Mouse (Mus musculus) heart, embryonic 16.5 days (tissue): ENCODE data around the gene Asf1b. TPM values are rescaled to one million over a fixed set of nuclear protein-coding genes. Genes with fewer than 3 reads are reported as not detected.

ENCODE experiments used
- ATAC-seq: fragments of 200-750 bp; cut with Nextera tagmentation; replicated peaks from 2 replicates; pipeline ENCODE4 v1.8.0; 2017; ENCODE audit warnings: moderate number of reproducible peaks; ENCODE audit not compliant: insufficient read depth, low FRiP score; ENCODE audit errors: extremely low read depth
- H3K27ac ChIP-seq: fragments of 300-500 bp; sonication (generic); 2 replicates; pipeline ENCODE4 v1.5.1; 2014; ENCODE audit warnings: mild to moderate bottlenecking, low read length, control low read depth, moderate library complexity
- H3K27me3 ChIP-seq: fragments of 300-500 bp; sonication (generic); 2 replicates; pipeline ENCODE4 v1.6.1; 2014; ENCODE audit warnings: low read length, mixed read lengths; ENCODE audit not compliant: control insufficient read depth, insufficient read depth
- H3K36me3 ChIP-seq: fragments of 300-500 bp; sonication (generic); 2 replicates; pipeline ENCODE4 v1.6.1; 2014; ENCODE audit not compliant: control insufficient read depth, insufficient read depth
- H3K4me1 ChIP-seq: fragments of 300-500 bp; sonication (generic); 2 replicates; pipeline ENCODE4 v1.6.1; 2014; ENCODE audit warnings: low read length, mixed read lengths; ENCODE audit not compliant: control insufficient read depth, insufficient read depth
- H3K4me2 ChIP-seq: fragments of 300-500 bp; sonication (generic); 2 replicates; pipeline ENCODE4 v1.6.1; 2014; ENCODE audit warnings: low read depth, mild to moderate bottlenecking, control low read depth, low read length
- H3K4me3 ChIP-seq: fragments of 300-500 bp; sonication (generic); 2 replicates; pipeline ENCODE4 v1.5.1; 2014; ENCODE audit warnings: mild to moderate bottlenecking, control low read depth, low read length
- H3K9ac ChIP-seq: fragments of 300-500 bp; sonication (generic); 2 replicates; pipeline ENCODE4 v1.6.1; 2014; ENCODE audit warnings: low read length, control low read depth
- H3K9me3 ChIP-seq: fragments of 300-500 bp; sonication (generic); replicated peaks from 2 replicates; pipeline ENCODE4 v1.6.1; 2016; ENCODE audit warnings: low read length; ENCODE audit not compliant: control insufficient read depth
- WGBS: fragments of 180-500 bp; shearing (Covaris S2); extraction: QIAGEN DNeasy Blood & Tissue Kit; methylation state at CpG from one replicate; pipeline ENCODE4 v1.1.7; 2014; 5-methylcytosine and 5-hydroxymethylcytosine counted together
- polyA plus RNA-seq: library from polyadenylated mRNA; unstranded; fragments of >200 nt; fragmentation: Nextera tagmentation; extraction: Ambion mirVana; gene quantifications from 2 replicates; pipeline ENCODE4 v1.2.1, GENCODE M21; 2015

The Asf1b gene
- polyA plus RNA-seq: 65.2 and 69.1 TPM in 2 replicates

DNA sequence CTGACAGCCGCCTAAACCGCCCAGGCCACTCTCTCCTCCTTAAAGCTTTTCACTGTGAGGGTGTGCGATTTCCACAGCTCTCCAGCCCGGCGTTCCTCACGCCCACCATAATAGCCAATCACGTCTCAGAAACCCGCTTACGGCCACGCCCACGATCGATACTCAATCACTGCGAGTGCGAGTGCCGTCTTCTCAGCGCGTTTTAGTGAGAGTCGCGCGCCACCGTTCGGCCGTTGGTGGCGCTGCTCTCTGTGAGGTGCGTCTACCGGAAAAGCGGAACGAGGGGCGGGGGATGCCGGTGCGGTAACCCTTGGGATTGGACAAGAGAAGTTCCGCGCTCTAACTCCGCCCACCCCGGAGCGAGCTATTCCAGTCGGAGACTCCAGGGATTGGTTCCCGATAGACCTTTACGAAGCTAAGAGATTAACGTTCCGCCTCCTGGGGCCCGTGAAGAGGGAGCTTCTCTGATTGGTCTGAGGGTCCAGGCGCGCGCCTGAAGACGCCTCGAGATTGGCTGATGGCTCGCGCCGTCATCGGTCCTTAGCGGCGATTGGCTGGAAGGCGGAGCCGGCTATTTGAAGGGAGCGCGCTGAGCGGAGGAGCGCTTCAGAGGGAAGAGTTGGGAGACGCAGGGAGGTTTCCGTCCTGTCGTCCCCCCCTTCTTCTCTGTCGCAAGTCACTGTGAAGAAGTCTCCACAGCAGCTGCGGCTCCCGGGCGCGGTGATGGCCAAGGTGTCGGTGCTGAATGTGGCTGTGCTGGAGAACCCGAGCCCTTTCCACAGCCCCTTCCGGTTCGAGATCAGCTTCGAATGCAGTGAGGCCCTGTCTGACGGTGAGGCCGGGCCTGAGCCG, at the start of gene Asf1b, which contains the start of gene Gm10644:
TSS of gene Asf1b (plus strand) at position 402 of the 852 bp plus-strand sequence.
TSS of gene Gm10644 (minus strand) at position 100 of the 852 bp plus-strand sequence.
- peak within 1 kb of the TSS; percentile 31 for H3K27ac ChIP-seq

DNA sequence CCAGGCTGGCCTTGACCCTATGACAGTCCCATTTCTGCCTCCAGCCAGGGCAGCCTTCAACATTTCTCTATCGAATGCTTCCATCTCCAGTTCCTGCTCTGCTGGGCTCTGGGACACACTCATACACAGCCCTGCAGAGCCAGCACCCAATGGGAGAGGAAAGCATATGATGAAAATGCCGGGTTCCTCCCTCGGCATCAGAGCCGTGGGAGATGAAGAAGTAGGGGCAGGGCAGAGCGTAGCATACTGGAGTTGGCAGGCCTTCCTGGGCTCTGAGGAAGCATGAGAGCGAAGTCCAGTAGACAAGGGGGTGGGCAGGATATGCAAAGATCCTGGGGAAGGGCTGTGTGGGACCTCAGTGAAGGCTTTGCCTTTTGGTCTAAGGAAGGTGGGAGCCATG, 46.7 kb upstream of the Asf1b start:
- H3K4me2 ChIP-seq: no peak overlapping the region
- no peaks in the 10 kb centered on the region for H3K36me3 ChIP-seq
- 53% methylated on average over 6 of the region's 6 CpGs for WGBS
- no peak for ATAC-seq
- peaks cover 27% of the 10 kb centered on the region for H3K4me1 ChIP-seq
- no peaks in the 10 kb centered on the region for H3K9me3 ChIP-seq
- H3K27ac ChIP-seq: no peak overlapping the region
- H3K27me3 ChIP-seq: no peaks in the 10 kb centered on the region
- H3K9ac ChIP-seq: no peak overlapping the region
- H3K4me3 ChIP-seq: no peak overlapping the region

More for the DNA sequence above, at the start of gene Asf1b, which contains the start of gene Gm10644:
- H3K4me1 ChIP-seq: peaks cover 13% of the 10 kb centered on the region
- H3K9ac ChIP-seq: peak within 1 kb of the TSS; percentile 78
- H3K9me3 ChIP-seq: no peaks in the 10 kb centered on the region
- peak; percentile 99 for ATAC-seq
- under 1% methylated on average over 75 of the region's 75 CpGs for WGBS
- no peaks in the 10 kb centered on the region for H3K27me3 ChIP-seq
- H3K4me3 ChIP-seq: peak within 1 kb of the TSS; percentile 74
- peak within 1 kb of the TSS; percentile 84 for H3K4me2 ChIP-seq
- H3K36me3 ChIP-seq: no peaks in the 10 kb centered on the region

DNA sequence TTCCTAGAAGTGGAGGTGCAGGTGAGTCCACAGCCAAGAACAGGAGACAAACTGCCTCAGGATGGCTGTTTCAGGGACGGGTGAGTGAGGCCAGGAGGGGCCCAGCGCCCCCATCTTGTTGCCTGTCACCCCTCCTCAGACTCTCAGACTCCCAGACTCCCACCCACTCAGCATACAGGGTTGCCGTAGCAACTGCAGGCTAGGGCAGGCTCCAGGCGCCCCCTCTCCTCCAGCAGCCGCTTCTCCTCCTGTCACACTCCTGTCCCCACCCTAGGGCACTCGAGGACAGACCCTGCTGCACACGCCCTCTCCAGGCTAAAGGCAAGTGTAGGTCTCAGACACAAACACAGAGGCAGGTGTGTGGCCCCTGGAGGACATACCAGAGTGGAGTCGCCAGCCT, 46.0 kb upstream of the Asf1b start:
- Histone ChIP-seq H3K4me3 (no peak overlapping the region), H3K27me3 (no peaks in the 10 kb centered on the region), H3K4me2 (no peak overlapping the region), H3K9ac (0 out of 2 replicates have a peak overlapping the region, but pooled peaks have one; percentile 9), H3K36me3 (no peaks in the 10 kb centered on the region), H3K9me3 (no peaks in the 10 kb centered on the region), H3K27ac (no peak overlapping the region), H3K4me1 (peaks cover 24% of the 10 kb centered on the region)
- ATAC-seq: no peak
- WGBS: 52% methylated on average over 8 of the region's 8 CpGs

DNA sequence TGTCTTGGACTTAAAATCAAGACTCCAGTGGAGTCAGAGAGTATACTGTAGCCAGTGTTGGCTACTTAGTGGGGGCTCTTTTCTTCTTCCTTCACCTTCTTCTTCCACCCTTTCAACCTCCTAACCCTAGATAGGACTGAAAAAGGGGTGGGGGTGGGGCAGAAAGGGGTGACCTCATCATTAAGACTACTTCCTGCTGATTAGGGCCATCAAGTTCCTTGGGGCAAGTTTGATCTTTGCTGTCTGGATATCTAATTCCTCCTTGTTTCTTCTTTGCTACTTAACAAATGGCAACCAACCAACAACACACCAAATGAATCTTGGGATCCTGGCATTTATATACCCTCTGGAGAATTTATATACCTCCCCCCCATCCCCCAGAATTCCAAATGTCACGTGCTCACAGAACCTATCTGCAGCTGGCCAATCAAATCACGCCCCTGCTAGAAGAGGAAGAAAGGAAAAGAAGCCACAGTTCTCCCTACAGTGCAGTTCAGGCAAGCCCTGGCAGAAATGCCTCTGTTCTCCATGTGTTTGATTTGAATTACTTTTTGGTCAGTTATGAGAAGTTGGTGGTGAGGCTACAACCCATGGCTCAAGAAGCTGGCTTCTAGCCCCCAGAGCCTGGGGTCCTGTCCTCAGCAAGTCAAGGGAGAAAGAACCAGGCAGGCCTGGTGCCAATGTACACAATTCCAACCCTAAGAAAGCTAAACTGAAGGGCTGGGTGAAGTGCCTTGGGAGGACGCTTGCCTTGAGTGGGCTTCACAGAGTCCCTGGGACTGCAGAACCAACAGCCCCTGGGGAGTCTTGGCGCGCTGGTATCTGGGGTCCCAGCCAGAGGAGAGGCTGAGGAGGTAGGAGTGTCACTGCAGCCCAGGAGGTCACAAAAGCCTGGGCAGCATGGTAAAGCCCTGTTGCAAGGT, 43.2 kb upstream of the Asf1b start:
- no peak overlapping the region; the same call in 1 of the 2 replicates for H3K9ac ChIP-seq
- no peaks in the 10 kb centered on the region for H3K9me3 ChIP-seq
- 59% methylated on average over 5 of the region's 5 CpGs for WGBS
- no peaks in the 10 kb centered on the region for H3K36me3 ChIP-seq
- ATAC-seq: no peak
- no peak overlapping the region for H3K4me3 ChIP-seq
- peak overlapping the region; percentile 35 for H3K27ac ChIP-seq
- H3K4me2 ChIP-seq: no peak overlapping the region
- H3K27me3 ChIP-seq: no peaks in the 10 kb centered on the region
- peaks cover 32% of the 10 kb centered on the region for H3K4me1 ChIP-seq

DNA sequence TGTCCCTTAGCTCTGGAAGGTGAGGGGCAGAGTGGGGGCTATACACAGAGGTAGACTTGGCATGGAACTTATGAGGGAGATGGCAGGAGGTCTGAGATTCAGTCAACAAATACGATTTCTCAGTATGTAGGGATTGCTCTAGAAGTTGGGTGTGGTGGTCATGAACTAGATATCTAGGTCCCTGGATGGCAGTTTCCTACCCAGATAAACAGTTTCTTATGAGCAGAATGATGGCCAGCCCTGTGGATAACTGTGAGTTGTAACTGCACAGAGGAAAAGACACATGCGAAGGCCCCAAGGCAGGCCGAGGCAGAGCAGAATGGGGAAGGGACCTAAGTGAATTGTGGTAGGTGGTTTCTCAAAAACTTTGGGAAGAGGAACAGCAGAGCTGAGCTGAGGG, 41.1 kb upstream of the Asf1b start:
- H3K27ac ChIP-seq: no peak overlapping the region

DNA sequence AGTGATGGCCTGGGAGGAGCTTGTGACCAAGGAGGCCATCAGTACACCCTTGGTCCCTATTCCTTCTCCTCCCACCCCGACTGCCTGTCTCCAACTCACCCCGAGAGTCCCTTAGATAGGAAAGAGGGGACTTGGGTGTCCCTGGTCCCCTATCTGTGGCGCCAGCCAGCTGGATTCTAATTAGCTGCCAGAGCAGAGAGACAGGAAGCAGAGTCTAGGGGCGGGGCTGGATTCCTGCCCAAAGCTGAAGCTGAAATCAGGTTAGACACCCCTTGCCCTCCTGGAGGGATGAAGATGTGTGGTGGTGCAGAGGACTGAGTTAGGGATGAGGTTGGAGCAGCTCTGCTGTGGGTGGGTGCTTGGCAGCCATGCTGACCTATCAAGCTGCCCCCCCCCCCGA, 40.4 kb upstream of the Asf1b start:
- Histone ChIP-seq H3K27ac (no peak overlapping the region), H3K4me1 (peaks cover 39% of the 10 kb centered on the region)

More for the DNA sequence above, 41.1 kb upstream of the Asf1b start:
- peaks cover 39% of the 10 kb centered on the region for H3K4me1 ChIP-seq
- no peaks in the 10 kb centered on the region for H3K27me3 ChIP-seq
- no peaks in the 10 kb centered on the region for H3K9me3 ChIP-seq
- H3K4me3 ChIP-seq: no peak overlapping the region
- H3K4me2 ChIP-seq: no peak overlapping the region
- no peak overlapping the region for H3K9ac ChIP-seq
- 82% methylated on average over 3 of the region's 3 CpGs for WGBS
- no peak for ATAC-seq
- H3K36me3 ChIP-seq: 0 out of 2 replicates have a peak, but pooled peaks cover 2% of the 10 kb centered on the region

DNA sequence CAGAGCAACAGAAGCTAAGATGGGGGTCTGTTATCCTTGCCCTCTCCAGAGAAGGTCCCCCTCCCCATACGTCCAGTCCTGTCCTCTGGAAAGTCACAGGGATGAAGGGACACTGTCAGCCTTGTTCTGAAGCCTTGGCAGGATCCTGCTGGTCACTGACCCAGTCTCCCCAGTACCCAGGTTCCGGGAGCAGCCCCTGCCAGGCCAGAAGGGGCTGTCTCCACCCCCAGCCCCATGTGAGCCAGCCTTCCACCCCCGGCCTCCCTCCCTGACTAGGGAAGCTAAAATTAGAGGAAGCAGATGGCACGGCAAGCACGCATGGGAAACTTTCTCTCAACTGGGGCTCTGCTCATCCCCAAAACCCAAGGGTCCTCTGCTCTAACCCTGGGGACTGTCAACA, 39.3 kb upstream of the Asf1b start:
- no peak overlapping the region for H3K4me2 ChIP-seq
- peaks cover 9% of the 10 kb centered on the region; the same call in 1 of the 2 replicates for H3K36me3 ChIP-seq
- H3K9me3 ChIP-seq: no peaks in the 10 kb centered on the region
- peaks cover 39% of the 10 kb centered on the region for H3K4me1 ChIP-seq
- no peak overlapping the region; the same call in 1 of the 2 replicates for H3K27ac ChIP-seq
- H3K9ac ChIP-seq: 0 out of 2 replicates have a peak overlapping the region, but pooled peaks have one; percentile 27
- no peak overlapping the region for H3K4me3 ChIP-seq
- no peak for ATAC-seq
- WGBS: 37% methylated on average over 5 of the region's 5 CpGs
- no peaks in the 10 kb centered on the region for H3K27me3 ChIP-seq

More for the DNA sequence above, 40.4 kb upstream of the Asf1b start:
- peaks cover 6% of the 10 kb centered on the region; the same call in 1 of the 2 replicates for H3K36me3 ChIP-seq
- no peaks in the 10 kb centered on the region for H3K27me3 ChIP-seq
- no peak overlapping the region for H3K4me2 ChIP-seq
- no peak overlapping the region for H3K9ac ChIP-seq
- no peak overlapping the region for H3K4me3 ChIP-seq
- H3K9me3 ChIP-seq: no peaks in the 10 kb centered on the region
- no peak for ATAC-seq
- 36% methylated on average over 5 of the region's 5 CpGs for WGBS

DNA sequence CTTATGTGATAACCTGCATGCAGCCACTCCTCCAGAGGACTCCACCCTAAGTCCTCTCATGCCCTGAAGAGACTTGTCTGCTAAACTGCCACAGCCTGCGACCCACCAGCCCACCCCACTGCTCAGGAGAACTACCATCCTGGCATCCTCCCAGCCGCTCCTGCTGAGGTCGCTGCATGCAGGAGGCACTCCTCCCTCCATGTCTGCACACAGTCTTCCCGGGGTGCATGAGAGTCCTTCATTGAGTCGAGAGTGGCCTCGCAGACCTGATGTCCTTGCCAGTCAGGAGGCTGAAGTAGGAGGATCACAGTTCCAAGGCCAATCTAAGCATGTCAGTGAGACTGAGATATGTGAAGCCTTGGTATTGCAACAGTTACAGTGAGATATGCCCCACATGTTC, 37.7 kb upstream of the Asf1b start:
- peaks cover 9% of the 10 kb centered on the region for H3K36me3 ChIP-seq
- no peak overlapping the region for H3K4me2 ChIP-seq
- H3K4me3 ChIP-seq: no peak overlapping the region
- ATAC-seq: no peak
- peak overlapping the region; percentile 15; the same call in 1 of the 2 replicates for H3K9ac ChIP-seq
- no peaks in the 10 kb centered on the region for H3K27me3 ChIP-seq
- H3K27ac ChIP-seq: peak overlapping the region; percentile 14; the same call in 1 of the 2 replicates
- peaks cover 32% of the 10 kb centered on the region for H3K4me1 ChIP-seq
- WGBS: 64% methylated on average over 6 of the region's 6 CpGs
- H3K9me3 ChIP-seq: no peaks in the 10 kb centered on the region
